Mouse (Mus musculus): ENCODE results near the gene Cox11.

Cox11 gene

DNA sequence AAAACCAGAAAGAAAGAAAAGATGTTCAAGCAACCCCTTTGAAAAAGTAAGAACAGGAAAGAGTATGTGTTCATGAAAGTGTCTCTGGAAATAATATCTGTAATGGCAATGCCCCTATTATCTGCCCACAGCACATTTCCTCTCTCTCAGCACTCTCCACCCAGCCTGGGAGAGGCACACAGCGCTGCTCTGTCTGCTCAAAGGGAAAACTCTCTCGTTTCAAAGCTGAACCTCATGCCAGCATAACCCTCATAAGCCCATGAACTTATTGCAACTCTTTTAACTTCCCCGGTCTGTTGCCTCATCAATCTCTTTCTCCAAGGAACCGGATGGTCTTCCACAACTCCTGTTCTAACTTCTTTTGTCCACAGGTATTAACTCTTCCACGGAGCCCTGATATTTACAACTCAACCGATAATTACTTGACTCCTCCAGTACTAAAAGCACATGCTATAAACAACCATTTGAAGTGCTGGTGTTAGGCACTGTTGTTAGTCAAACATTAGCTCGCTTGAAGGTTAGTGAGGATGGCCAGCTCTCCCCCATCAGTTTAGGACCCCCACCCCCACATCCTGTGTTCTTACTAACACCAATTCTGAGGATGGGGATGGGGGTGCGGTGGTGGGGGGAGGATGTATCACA, 26.5 kb downstream of the Cox11 start:
- DNase-seq (ENCODE audit: low spot score in 2 of 2) = no peak

DNA sequence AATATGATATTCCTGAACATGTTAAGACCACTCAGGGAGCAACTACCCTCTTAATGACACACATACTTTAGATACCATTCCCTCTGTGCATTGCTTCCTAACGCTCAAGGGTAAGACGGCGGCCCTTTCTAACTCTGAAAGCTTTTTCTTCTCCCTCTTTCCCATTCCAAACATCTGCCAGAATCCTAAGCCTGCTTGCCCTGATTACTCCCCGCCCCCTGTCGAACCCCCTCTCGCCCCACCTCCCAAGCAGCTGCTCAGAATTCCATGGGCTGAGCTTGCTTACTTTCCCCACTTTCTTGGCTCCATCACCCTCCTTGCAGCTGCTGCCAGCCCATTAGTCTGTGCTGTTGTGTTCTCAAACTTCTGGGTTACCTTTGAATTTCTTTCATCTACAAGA, 27.2 kb downstream of the Cox11 start:
- DNase-seq (ENCODE audit: low spot score in 2 of 2) = peak in 1 of 2 experiments; percentile 22

DNA sequence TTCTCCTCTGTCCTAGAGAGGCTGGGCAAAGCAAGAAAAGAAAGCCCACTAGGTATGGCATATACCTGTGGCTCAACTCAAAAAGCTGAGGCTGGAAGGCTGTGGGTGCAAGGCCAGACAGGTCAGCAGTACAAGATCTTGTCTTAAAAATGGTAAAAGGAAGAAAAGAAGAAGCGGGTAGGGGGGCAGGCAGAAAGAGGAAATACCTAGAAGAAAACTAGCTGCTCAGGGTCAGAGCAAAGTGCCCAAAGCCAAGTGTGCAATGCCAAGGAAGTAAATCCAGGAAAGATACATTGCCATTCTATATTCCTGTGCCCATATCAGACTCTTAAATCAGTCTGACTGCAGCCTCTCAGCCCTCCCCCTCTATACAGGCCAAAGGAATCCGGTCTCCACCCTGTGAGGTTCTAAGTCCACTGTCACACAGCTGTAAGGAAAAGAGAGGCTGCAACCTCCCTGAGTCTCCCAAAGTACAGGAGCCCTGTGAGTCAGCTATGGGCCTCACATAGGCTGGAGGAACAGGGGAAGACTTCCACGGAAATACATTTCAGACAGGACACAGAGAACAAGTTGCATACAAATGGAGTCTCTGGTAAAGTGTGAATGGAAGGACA, 28.3 kb downstream of the Cox11 start:
- no peak for DNase-seq (ENCODE audit: low spot score in 2 of 2)

DNA sequence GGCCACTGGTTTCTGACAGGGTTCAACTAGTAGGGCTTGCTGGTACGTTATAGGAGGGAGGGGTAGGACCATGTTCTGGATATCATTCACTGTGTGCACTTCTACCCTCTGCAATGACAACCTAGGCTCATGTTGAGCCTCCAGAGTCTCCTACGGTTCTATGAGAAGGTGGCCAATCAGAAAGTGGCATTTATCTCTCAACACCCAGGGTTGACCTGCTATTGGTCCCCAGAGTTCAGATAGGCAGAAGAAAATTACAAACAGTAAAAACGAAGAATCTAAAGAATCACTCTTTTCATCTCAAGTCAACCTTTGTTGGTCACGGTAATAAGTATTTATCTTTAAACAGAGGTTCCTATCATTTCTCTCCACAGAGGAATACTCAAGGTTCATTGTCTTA, 28.9 kb downstream of the Cox11 start:
- no peak for DNase-seq (ENCODE audit: low spot score in 2 of 2)

GRCm38 (mm10) chr11:90667325-90667724, 29.4 kb downstream of the Cox11 start:
- no peak for DNase-seq (ENCODE audit: low spot score in 2 of 2)

DNA sequence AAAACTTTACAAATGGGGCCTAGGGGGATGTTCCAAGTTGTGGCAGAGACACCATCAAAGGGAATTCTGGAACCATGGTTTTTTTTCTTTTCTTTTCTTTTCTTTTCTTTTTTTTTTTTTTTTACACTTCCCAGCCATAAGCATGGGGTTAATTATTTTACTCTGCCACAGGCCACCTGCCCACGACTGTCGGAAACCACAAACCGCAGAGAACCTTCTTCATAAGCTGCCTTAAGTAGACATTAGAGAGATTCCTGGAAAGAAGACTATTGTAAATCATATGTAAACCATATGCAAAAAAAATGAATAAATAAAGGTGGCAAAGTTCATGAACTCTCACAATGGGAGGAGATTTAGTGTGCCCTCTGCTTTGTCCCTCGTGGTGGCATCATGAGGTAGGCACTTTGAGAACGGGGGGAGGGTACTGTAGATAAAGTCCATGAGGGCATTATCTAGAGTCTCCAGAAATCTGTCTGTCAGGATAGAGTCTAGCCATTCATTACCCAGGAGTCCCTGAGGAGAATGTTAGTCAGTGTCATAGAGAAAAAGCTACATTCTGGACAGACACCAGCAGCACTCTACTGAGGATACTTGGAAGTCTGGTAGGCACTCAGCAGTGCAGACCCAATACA, 37.6 kb downstream of the Cox11 start:
- DNase-seq (ENCODE audit: low spot score in 2 of 2) = no peak

DNA sequence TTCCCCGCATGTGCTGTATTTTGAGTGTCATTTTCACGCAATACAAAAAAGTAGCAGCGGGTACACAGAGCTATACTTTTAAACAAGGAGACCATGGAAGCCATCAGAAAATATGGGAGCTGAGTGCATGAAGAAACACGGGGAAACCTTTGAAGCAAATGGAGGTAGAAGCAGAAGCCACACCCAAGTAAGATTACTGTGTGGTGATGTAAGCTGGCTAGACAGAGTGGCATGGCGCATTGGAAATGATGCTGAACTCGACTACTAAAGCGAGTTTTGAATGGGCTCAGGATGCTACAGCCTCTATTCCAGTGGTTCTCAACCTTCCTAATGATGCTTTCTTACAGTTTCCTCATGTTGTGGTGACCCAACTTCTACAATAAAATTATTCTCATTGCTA, 39.1 kb downstream of the Cox11 start:
- no peak for DNase-seq (ENCODE audit: low spot score in 2 of 2)

GRCm38 (mm10) chr11:90677771-90678288, 39.9 kb downstream of the Cox11 start:
- no peak for DNase-seq (ENCODE audit: low spot score in 2 of 2)

DNA sequence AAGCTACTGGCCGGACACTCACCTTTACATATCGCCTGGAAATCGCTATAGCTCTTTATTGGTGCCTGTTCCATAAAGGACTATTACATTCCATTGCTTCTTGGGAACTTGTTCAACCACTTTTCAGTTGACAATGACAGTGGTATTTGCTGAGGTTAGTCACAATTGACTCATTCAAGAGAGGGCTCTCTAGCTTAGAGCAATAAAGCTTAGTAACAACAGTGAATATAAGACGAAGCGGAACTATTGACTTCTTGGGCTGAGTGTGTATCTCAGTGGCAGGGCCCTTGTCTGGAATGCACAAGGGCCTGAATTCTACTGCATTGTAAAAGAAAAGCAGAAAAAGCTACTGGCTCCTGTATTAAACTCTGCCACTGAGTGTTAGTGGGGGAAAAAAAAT, 40.6 kb downstream of the Cox11 start:
- no peak for DNase-seq (ENCODE audit: low spot score in 2 of 2)

- DNase-seq (ENCODE audit: low spot score in 2 of 2) = no peak
Measured at GRCm38 (mm10) chr11:90681171-90681570, 43.2 kb downstream of the Cox11 start.

GRCm38 (mm10) chr11:90684765-90685164, 46.8 kb downstream of the Cox11 start:
- DNase-seq (ENCODE audit: low spot score in 2 of 2) = no peak

DNA sequence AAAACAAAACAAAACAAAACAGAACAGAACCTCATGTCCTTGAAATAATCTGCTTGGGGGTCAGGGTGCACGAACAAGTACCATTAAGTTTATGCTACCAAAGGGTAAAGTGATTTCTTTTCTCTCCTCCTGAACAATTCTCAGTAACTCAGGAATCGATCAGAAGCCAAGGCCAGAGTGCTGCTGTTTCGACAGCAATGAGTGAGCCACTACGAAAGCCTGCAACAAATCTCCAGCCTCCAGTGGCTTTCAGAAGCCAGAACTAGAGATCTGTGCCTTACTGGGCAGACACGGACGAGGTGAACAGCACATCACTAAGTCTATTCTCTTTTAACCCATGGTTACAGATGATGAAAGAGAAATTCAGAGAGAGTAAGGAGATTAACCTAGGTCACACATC, 47.2 kb downstream of the Cox11 start:
- DNase-seq (ENCODE audit: low spot score in 2 of 2) = no peak

DNA sequence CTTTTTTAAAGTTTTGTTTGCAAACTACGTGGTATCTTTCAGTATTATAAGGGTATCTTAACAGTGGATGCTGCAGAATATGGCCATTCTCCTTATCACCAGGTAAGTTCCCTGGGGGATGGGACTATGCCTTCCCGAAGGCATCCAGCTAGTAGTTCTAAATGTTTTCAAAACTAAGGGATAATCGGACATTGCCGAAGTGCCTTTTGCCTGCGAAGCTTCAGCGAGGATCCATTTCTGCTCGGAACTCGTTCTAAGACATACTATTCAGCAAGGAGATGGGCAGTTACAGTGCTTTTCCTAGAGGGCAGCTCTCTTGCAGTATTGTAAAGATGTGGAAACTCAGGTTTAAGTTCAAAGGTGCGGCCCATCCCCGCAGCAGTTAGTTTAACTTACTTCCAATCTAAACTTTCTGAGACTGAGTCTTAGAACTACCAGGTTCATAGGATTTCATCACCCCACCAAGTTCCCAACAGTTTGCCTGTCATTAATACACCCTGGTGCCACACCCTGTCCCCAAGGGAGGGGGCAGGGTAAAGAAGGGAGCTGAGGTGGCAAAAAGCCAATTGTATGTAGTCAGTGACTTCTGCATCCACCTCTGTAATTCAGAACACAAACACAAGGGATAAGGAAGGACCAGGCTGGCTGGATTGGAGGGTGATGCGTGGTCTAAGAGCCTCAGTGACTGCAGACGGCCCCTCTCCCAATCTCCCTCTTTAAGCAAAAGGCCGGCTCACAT, 48.5 kb downstream of the Cox11 start:
- no peak for DNase-seq (ENCODE audit: low spot score in 2 of 2)

DNA sequence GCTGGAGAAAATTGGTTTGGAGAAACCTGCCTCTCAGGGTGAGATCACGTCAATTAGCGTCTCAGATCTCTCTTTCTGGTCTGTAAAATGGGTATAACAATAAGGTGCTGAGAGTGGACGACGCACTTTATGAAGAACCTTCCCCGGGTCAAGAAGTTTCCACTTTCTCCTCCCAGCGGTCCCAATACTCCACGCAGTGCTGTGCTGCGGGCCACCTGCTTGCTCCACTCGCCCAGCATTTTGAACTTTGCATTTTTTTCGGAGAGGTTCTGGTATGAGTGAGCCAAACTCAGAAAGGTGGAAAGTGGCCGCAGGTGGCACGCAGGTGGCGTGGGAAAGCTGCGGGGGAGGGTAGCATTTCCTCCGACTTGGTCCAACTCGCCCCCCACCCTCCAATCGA, 49.1 kb downstream of the Cox11 start:
- no peak for DNase-seq (ENCODE audit: low spot score in 2 of 2)

GRCm38 (mm10) chr11:90687460-90688416, 49.8 kb downstream of the Cox11 start, which contains the start of gene Tom1l1:
TSS of gene Tom1l1 (minus strand) at chr11:90688366.
- DNase-seq (ENCODE audit: low spot score in 2 of 2) = peak; percentile 67 to 71

DNA sequence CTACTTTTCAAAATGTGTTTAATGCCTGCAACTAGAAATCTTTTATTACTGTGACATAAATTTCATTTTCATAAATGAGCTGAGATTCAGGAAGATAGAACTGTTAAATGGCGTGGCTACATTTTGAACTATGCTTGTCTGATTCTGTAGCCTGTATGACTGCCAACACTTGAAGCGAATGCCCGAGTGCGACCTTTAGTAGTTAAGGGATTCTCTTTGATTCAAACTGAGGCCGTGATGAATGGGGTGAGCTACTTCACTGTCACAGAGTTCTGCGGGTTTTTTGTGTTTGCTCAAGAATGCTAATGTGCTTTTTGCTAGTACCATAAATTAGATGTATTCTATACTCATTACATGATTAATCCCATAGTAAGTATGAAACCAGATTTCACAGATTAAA, 52.4 kb downstream of the Cox11 start:
- DNase-seq (ENCODE audit: low spot score in 2 of 2) = no peak

- DNase-seq (ENCODE audit: low spot score in 2 of 2) = no peak
Measured at GRCm38 (mm10) chr11:90694206-90694605, 56.2 kb downstream of the Cox11 start.
